Mouse (Mus musculus) MEL (cell line): Measurements from ENCODE around the gene Bcl6. TPM values are rescaled to one million over a fixed set of nuclear protein-coding genes. Genes with fewer than 3 reads are reported as not detected.

Experiments used
- DNase-seq: peaks from one replicate; pipeline ENCODE4 v3.0.0; 2011; ENCODE audit warnings: low read depth, low spot score
- H3K27ac ChIP-seq: 2 replicates; pipeline ENCODE4 v1.5.1; 2012; ENCODE audit warnings: low read depth, mild to moderate bottlenecking, control low read depth, low read length, moderate library complexity; ENCODE audit not compliant: control insufficient read depth
- H3K27me3 ChIP-seq, 2 experiments: fragments of 150-350 bp in 1 of 2; sonication (generic) in 1 of 2; 2 replicates each; pipeline ENCODE4 v1.6.1; 2012; ENCODE audit warnings: low read length in 2 of 2, mild to moderate bottlenecking in 2 of 2, improper control_type of control experiment in 1 of 2, moderate library complexity in 1 of 2; ENCODE audit not compliant: insufficient read depth in 2 of 2, control insufficient read depth in 1 of 2
- H3K36me3 ChIP-seq, 2 experiments: 2 replicates each; pipeline ENCODE4 v1.6.1; 2012 to 2014; ENCODE audit warnings: low read length in 2 of 2, improper control_type of control experiment in 1 of 2, inconsistent platforms in 1 of 2, mild to moderate bottlenecking in 1 of 2; ENCODE audit not compliant: insufficient read depth in 2 of 2, control insufficient read depth in 1 of 2
- H3K4me1 ChIP-seq, 2 experiments: fragments of 150-350 bp in 1 of 2; sonication (generic) in 1 of 2; 2 replicates each; pipeline ENCODE4 v1.6.1; 2012; ENCODE audit warnings: low read length in 2 of 2, improper control_type of control experiment in 1 of 2, mild to moderate bottlenecking in 1 of 2; ENCODE audit not compliant: insufficient read depth in 2 of 2, control insufficient read depth in 1 of 2
- H3K4me3 ChIP-seq, 2 experiments: fragments of 150-350 bp in 1 of 2; sonication (generic) in 1 of 2; 2 replicates each; pipeline ENCODE4 v1.5.1; 2012; ENCODE audit warnings: low read depth in 2 of 2, low read length in 2 of 2, mild to moderate bottlenecking in 2 of 2, moderate library complexity in 2 of 2, control low read depth in 1 of 2, improper control_type of control experiment in 1 of 2; ENCODE audit not compliant: control insufficient read depth in 1 of 2, insufficient read depth in 1 of 2
- H3K79me2 ChIP-seq: 2 replicates; pipeline ENCODE4 v1.6.1; 2012; ENCODE audit warnings: mild to moderate bottlenecking, low read length, moderate library complexity; ENCODE audit not compliant: control insufficient read depth, poor library complexity, insufficient read depth
- H3K9ac ChIP-seq: 2 replicates; pipeline ENCODE4 v1.6.1; 2012; ENCODE audit warnings: low read depth, mild to moderate bottlenecking, control low read depth, low read length, moderate library complexity; ENCODE audit not compliant: control insufficient read depth, poor library complexity, severe bottlenecking
- H3K9me3 ChIP-seq: fragments of 150-350 bp; sonication (generic); replicated peaks from 2 replicates; pipeline ENCODE4 v1.6.1; 2012; ENCODE audit warnings: mild to moderate bottlenecking, low read length, improper control_type of control experiment, moderate library complexity; ENCODE audit not compliant: insufficient read depth
- BHLHE40 ChIP-seq: IDR thresholded peaks from 2 replicates; pipeline ENCODE4 v1.6.1; 2012; ENCODE audit warnings: low read depth, mild to moderate bottlenecking, inconsistent platforms, low read length, improper control_type of control experiment, borderline replicate concordance
- E2F4 ChIP-seq: IDR thresholded peaks from 2 replicates; pipeline ENCODE4 v1.6.1; 2011; ENCODE audit warnings: low read depth, low read length, improper control_type of control experiment, borderline replicate concordance
- EP300 ChIP-seq, 2 experiments: IDR thresholded peaks; 2 replicates each; pipeline ENCODE4 v1.6.1; 2011; ENCODE audit warnings: improper control_type of control experiment in 2 of 2, low read length in 2 of 2, low read depth in 1 of 2, mild to moderate bottlenecking in 1 of 2
- GABPA ChIP-seq: IDR thresholded peaks from 2 replicates; pipeline ENCODE4 v1.6.1; 2012; ENCODE audit warnings: low read depth, mild to moderate bottlenecking, inconsistent platforms, low read length, improper control_type of control experiment, moderate library complexity
- HCFC1 ChIP-seq: IDR thresholded peaks from 2 replicates; pipeline ENCODE4 v1.6.1; 2012; ENCODE audit warnings: low read depth, mild to moderate bottlenecking, inconsistent platforms, low read length, improper control_type of control experiment, moderate library complexity
- JUND ChIP-seq: IDR thresholded peaks from 2 replicates; pipeline ENCODE4 v1.6.1; 2011; ENCODE audit warnings: low read depth, mild to moderate bottlenecking, improper control_type of control experiment, low read length
- KAT2A ChIP-seq: conservative IDR thresholded peaks from 2 replicates; pipeline ENCODE4 v1.6.1; 2012; ENCODE audit warnings: low read depth, low read length, improper control_type of control experiment, inconsistent platforms
- MAX ChIP-seq: IDR thresholded peaks from 2 replicates; pipeline ENCODE4 v1.6.1; 2011; ENCODE audit warnings: low read length, improper control_type of control experiment
- MAZ ChIP-seq: IDR thresholded peaks from 2 replicates; pipeline ENCODE4 v1.6.1; 2012; ENCODE audit warnings: low read depth, mild to moderate bottlenecking, inconsistent platforms, low read length, improper control_type of control experiment
- MEF2A ChIP-seq: IDR thresholded peaks from 2 replicates; pipeline ENCODE4 v1.6.1; 2014; ENCODE audit warnings: low read depth, mild to moderate bottlenecking, inconsistent platforms, low read length, improper control_type of control experiment; ENCODE audit not compliant: poor library complexity, insufficient replicate concordance, severe bottlenecking; ENCODE audit errors: extremely low read depth
- MXI1 ChIP-seq: IDR thresholded peaks from 2 replicates; pipeline ENCODE4 v1.6.1; 2011; ENCODE audit warnings: mild to moderate bottlenecking, low read depth, low read length, improper control_type of control experiment
- MYB ChIP-seq: IDR thresholded peaks from 2 replicates; pipeline ENCODE4 v1.6.1; 2011; ENCODE audit warnings: mild to moderate bottlenecking, low read depth, low read length, improper control_type of control experiment
- NELFE ChIP-seq: IDR thresholded peaks from 2 replicates; pipeline ENCODE4 v1.6.1; 2011; ENCODE audit warnings: low read depth, low read length, improper control_type of control experiment
- NRF1 ChIP-seq: IDR thresholded peaks from 2 replicates; pipeline ENCODE4 v1.6.1; 2014; ENCODE audit warnings: low read depth, mild to moderate bottlenecking, inconsistent platforms, low read length, improper control_type of control experiment, moderate library complexity; ENCODE audit not compliant: poor library complexity, insufficient read depth, severe bottlenecking
- POLR2A ChIP-seq, 2 experiments: IDR thresholded peaks; 2 replicates each; pipeline ENCODE4 v1.6.1; 2011 to 2012; ENCODE audit warnings: low read length in 2 of 2, mild to moderate bottlenecking in 2 of 2, control low read depth in 1 of 2, improper control_type of control experiment in 1 of 2, low read depth in 1 of 2, moderate library complexity in 1 of 2; ENCODE audit not compliant: control insufficient read depth in 1 of 2, insufficient read depth in 1 of 2, poor library complexity in 1 of 2
- POLR2AphosphoS5 ChIP-seq: IDR thresholded peaks from 2 replicates; pipeline ENCODE4 v1.6.1; 2012; ENCODE audit warnings: low read depth, borderline replicate concordance, mild to moderate bottlenecking, inconsistent platforms, low read length, moderate library complexity, mixed read lengths
- SIN3A ChIP-seq: IDR thresholded peaks from 2 replicates; pipeline ENCODE4 v1.6.1; 2012; ENCODE audit warnings: low read length, improper control_type of control experiment, inconsistent platforms
- TAL1 ChIP-seq: IDR thresholded peaks from 2 replicates; pipeline ENCODE4 v1.6.1; 2012; ENCODE audit warnings: mild to moderate bottlenecking, inconsistent platforms, low read length, moderate library complexity, mixed read lengths
- TBP ChIP-seq: IDR thresholded peaks from 2 replicates; pipeline ENCODE4 v1.8.0; 2011; ENCODE audit warnings: low read depth, low read length, improper control_type of control experiment
- TCF12 ChIP-seq: IDR thresholded peaks from 2 replicates; pipeline ENCODE4 v1.6.1; 2014; ENCODE audit warnings: low read depth, mild to moderate bottlenecking, inconsistent platforms, low read length, improper control_type of control experiment, moderate library complexity
- UBTF ChIP-seq: IDR thresholded peaks from 2 replicates; pipeline ENCODE4 v1.6.1; 2012; ENCODE audit warnings: low read depth, mild to moderate bottlenecking, inconsistent platforms, low read length, improper control_type of control experiment, moderate library complexity, borderline replicate concordance; ENCODE audit not compliant: insufficient read depth
- USF1 ChIP-seq: IDR thresholded peaks from 2 replicates; pipeline ENCODE4 v1.6.1; 2014; ENCODE audit warnings: low read depth, mild to moderate bottlenecking, inconsistent platforms, low read length, improper control_type of control experiment, moderate library complexity
- USF2 ChIP-seq, 2 experiments: IDR thresholded peaks; 2 replicates each; pipeline ENCODE4 v1.6.1; 2011 to 2012; ENCODE audit warnings: improper control_type of control experiment in 2 of 2, low read length in 2 of 2, borderline replicate concordance in 1 of 2, inconsistent platforms in 1 of 2, low read depth in 1 of 2, mild to moderate bottlenecking in 1 of 2; ENCODE audit not compliant: insufficient read depth in 1 of 2
- ZC3H11A ChIP-seq: IDR thresholded peaks from 2 replicates; pipeline ENCODE4 v1.6.1; 2012; ENCODE audit warnings: low read depth, mild to moderate bottlenecking, inconsistent platforms, low read length, improper control_type of control experiment
- ZNF384 ChIP-seq: IDR thresholded peaks from 2 replicates; pipeline ENCODE4 v1.6.1; 2012; ENCODE audit warnings: low read depth, mild to moderate bottlenecking, inconsistent platforms, low read length, improper control_type of control experiment
- polyA plus RNA-seq, 2 experiments: library from polyadenylated mRNA; stranded (reverse) in 1 of 2; unstranded in 1 of 2; fragments of >175 nt in 1 of 2; fragments of >200 nt in 1 of 2; gene quantifications; 2 replicates each; pipeline versions ENCODE4 v1.2.1 to v1.2.4; 2012; ENCODE audit warnings: low replicate concordance in 2 of 2, low read depth in 1 of 2; ENCODE audit not compliant: insufficient read length in 2 of 2, insufficient read depth in 1 of 2, missing spikeins in 1 of 2
- total RNA-seq: library from RNA; depleted of rRNA; stranded (reverse); fragments of 300-350 nt; gene quantifications from 2 replicates; pipeline ENCODE4 v1.2.3, GENCODE M21; 2012

Gene Bcl6
- total and polyA plus RNA-seq, 3 experiments: not detected

DNA sequence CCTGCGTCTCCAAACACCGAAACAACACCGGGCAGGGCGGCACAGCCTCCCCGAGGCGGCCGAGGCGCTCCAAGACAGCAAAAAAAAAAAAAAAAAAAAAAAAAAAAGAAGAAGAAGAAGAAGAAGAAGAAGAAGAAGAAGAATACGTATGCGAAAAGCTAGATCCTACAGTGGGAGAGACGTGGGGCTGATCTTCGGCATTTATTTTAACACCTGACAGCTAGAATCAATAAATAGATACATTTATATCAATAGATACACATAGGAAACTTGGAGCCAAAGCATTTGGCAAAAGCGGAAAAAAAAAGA is 541 bp downstream of the Bcl6 start:
- H3K27ac ChIP-seq: no peak overlapping the region
- H3K4me3 ChIP-seq: no peak overlapping the region
- TF ChIP-seq MEF2A (no peak), GABPA (no peak), BHLHE40 (no peak), ZNF384 (no peak), SIN3A (no peak), EP300 (IDR thresholded peaks at IDR 0.05; ENCODE audit: low read depth in 1 of 2, low read length in 2 of 2) (no peak), NELFE (no peak), TBP (no peak), UBTF (no peak), KAT2A (no peak), JUND (no peak), MXI1 (no peak), MYB (no peak), HCFC1 (no peak), MAX (no peak), TCF12 (no peak)
- TF ChIP-seq, all 39 proteins: peak for 0
- H3K4me1 ChIP-seq: no peaks in the 10 kb centered on the region
- DNase-seq: no peak
- no peaks in the 10 kb centered on the region for H3K9me3 ChIP-seq
- H3K36me3 ChIP-seq: no peaks in the 10 kb centered on the region
- H3K27me3 ChIP-seq: no peaks in the 10 kb centered on the region
- H3K9ac ChIP-seq: no peak overlapping the region
- no peaks in the 10 kb centered on the region for H3K79me2 ChIP-seq

DNA sequence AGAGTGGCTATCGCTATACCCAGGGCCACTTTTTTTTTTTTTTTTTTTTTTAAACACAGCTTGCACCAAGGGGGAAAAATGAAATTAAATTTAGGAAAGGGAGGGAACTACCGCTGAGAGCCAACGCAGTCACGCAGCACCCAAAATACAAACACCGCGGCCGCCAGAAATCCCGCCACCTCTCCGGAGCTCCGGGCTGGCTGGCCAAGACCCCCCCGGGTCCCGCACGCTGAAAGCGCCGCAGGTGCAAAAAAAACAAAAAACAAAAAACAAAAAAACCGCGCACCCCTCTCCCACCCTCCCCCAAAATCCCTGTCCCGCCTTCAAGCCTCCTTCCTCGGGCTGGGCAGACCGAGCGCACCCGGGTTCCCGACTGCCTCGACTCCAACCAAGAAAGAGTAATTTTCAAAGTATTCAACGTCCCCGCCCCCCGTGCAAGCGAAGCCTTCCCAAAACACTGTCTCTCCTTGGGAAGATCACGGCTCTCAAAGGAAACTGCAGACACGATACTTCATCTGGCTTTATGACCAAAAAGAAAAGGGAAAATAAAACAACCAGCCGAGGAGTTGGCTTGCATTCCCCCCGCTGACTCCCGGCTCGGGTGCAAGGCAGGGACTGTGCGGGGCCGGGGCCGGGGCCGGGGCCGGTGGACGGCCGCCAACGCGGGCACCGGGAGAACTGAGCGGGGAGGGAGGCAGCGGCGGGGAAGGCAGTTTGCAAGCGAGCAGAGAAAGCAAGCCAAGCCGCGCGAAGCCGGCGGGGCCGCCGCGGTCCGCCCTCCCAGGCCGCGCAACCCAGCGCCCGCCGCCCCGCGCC is 1.1 kb downstream of the Bcl6 start:
- H3K9ac ChIP-seq: no peak overlapping the region
- no peaks in the 10 kb centered on the region for H3K79me2 ChIP-seq
- no peaks in the 10 kb centered on the region for H3K4me1 ChIP-seq
- H3K27me3 ChIP-seq: no peaks in the 10 kb centered on the region
- H3K36me3 ChIP-seq: no peaks in the 10 kb centered on the region
- H3K9me3 ChIP-seq: no peaks in the 10 kb centered on the region
- no peak overlapping the region for H3K4me3 ChIP-seq
- DNase-seq: no peak
- TF ChIP-seq ZC3H11A: no peak
- TF ChIP-seq E2F4: no peak
- no peak for TF ChIP-seq NRF1
- TF ChIP-seq EP300 (IDR thresholded peaks at IDR 0.05; ENCODE audit: low read depth in 1 of 2, low read length in 2 of 2): no peak
- TF ChIP-seq MXI1: no peak
- TF ChIP-seq TBP: no peak
- TF ChIP-seq BHLHE40: no peak
- no peak for TF ChIP-seq GABPA
- TF ChIP-seq POLR2A (IDR thresholded peaks at IDR 0.05; ENCODE audit: control insufficient read depth in 1 of 2, insufficient read depth in 1 of 2, low read depth in 1 of 2, low read length in 2 of 2, poor library complexity in 1 of 2): no peak
- no peak for TF ChIP-seq HCFC1
- no peak for TF ChIP-seq MAZ
- TF ChIP-seq UBTF: no peak
- no peak for TF ChIP-seq USF2 (IDR thresholded peaks at IDR 0.05; ENCODE audit: borderline replicate concordance in 1 of 2, insufficient read depth in 1 of 2, low read depth in 1 of 2, low read length in 2 of 2)
- TF ChIP-seq USF1: no peak
- TF ChIP-seq TAL1: no peak
- TF ChIP-seq POLR2AphosphoS5: no peak
- no peak overlapping the region for H3K27ac ChIP-seq
